Mouse (Mus musculus): ENCODE measurements around the gene Lingo1.

- no peak for TF ChIP-seq IRF4 (IDR thresholded peaks at IDR 0.05; ENCODE audit: low read depth, low read length)
- TF ChIP-seq CTCF (conservative IDR thresholded peaks at IDR 0.05 in 1 of 2, IDR thresholded peaks at IDR 0.05 in 1 of 2; ENCODE audit: low read depth in 2 of 2, low read length in 2 of 2) = no peak
- TF ChIP-seq KAT2A (IDR thresholded peaks at IDR 0.05; ENCODE audit: insufficient replicate concordance, low read length) = no peak
- TF ChIP-seq ETS1 (conservative IDR thresholded peaks at IDR 0.05; ENCODE audit: low read depth, low read length) = no peak
- no peak for TF ChIP-seq JUN (IDR thresholded peaks at IDR 0.05; ENCODE audit: insufficient read depth, low read depth, low read length)
- no peak for TF ChIP-seq E2F4 (IDR thresholded peaks at IDR 0.05; ENCODE audit: insufficient replicate concordance, low read depth, low read length)
- no peak for TF ChIP-seq MAFK (IDR thresholded peaks at IDR 0.05; ENCODE audit: insufficient replicate concordance, low read length)
- TF ChIP-seq POLR2AphosphoS2 (IDR thresholded peaks at IDR 0.05; ENCODE audit: low read depth, low read length) = no peak
- TF ChIP-seq POLR2A (IDR thresholded peaks at IDR 0.05; ENCODE audit: low read depth, low read length) = no peak
Observed at GRCm38 (mm10) chr9:56700866-56701265, 95.4 kb downstream of the Lingo1 start.
